Mouse (Mus musculus) ovary, postnatal 36 days (tissue): ENCODE results near the gene Mis12.

Experiments
- DNase-seq: peaks from one replicate; pipeline ENCODE4 v3.0.0; 2022; ENCODE audit warnings: low spot score, mixed read lengths

Mis12 gene

DNA sequence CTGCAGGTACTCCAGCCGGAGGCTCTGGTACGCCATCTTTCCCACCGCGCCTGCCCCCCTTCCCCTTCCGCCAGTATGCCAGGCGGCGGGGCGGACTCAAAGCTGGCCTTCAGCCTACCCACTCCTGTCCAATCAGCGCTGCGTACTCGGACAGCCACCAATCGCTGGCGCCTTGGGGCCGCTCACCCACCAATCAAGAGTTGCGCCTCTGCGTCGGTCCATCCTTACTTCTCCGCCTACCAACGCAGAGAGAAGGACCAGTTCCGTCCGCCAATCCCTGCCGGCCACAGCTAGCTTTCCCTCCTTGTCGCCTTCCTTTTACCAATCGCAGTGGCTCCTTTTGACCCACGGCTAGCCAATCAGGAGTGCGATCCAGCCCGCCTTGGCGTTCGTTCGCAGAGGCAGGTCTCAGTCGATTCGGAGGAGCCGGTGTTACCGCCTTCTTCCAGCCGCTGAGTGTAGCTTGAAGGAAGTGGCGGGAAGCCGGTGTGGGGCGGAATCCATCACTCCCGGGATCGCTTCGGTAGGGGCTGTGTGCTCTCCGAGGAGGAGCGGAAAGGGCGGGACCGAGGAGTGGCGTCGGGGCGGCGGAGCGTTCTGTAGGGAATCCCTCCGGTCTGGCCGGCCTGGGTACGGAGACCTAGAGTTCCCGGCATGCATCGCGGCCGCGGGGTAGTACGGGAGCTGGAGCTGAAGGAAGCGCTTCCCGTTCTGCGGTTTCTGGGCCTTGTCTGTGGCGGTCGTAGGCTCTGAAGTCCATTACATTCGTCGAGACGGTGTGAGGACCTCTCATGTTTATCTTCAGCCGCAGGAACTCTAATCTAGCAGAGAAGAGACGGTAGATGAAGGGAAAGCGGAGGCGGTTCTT, at the start of gene Mis12, which contains the start of gene Derl2:
TSS of gene Mis12 (plus strand) at position 411 of the 868 bp plus-strand sequence.
TSS of gene Derl2 (minus strand) at position 641 of the 868 bp plus-strand sequence.
- peak; percentile 97 for DNase-seq

DNA sequence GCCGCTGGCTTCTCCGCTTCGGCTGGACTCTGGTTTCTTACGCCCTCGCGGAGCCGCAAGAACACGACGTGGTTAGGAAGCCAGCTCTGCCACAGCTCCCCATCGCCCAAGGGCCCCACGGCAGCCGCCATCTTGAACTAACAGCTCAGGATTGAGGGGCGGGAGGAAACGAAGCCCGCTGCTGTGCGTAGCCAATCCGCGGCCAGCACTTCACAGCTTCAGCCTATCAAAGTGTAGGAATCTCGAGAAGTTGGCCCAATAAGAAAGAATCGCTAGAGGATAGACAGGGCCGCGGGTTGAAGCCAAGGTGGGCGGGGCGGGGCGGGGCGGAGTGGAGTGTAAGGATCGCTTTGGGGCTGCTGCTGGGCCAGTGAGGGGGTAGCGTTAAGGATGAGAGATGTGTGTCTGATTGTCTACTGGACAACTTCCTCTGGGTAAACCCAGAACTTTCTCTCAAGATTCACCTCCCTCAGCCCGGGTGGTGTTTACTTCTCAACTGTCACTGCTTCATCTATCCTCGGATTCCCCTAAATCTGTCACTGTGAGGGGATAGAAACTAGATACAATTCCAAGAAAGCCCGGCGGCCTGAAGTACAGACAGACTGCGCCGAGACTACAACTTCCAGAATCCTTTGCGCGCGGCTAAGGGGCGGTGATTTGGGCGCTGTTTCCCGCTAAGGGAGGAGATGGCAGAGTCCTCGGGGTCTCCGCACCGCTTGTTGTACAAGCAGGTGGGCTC, 49.4 kb upstream of the Mis12 start, which contains the start of the genes Nup88 and Rpain:
TSS of gene Nup88 (minus strand) at position 153 of the 739 bp plus-strand sequence.
TSS of gene Rpain (plus strand) at position 393 of the 739 bp plus-strand sequence.
- peak; percentile 88 for DNase-seq

DNA sequence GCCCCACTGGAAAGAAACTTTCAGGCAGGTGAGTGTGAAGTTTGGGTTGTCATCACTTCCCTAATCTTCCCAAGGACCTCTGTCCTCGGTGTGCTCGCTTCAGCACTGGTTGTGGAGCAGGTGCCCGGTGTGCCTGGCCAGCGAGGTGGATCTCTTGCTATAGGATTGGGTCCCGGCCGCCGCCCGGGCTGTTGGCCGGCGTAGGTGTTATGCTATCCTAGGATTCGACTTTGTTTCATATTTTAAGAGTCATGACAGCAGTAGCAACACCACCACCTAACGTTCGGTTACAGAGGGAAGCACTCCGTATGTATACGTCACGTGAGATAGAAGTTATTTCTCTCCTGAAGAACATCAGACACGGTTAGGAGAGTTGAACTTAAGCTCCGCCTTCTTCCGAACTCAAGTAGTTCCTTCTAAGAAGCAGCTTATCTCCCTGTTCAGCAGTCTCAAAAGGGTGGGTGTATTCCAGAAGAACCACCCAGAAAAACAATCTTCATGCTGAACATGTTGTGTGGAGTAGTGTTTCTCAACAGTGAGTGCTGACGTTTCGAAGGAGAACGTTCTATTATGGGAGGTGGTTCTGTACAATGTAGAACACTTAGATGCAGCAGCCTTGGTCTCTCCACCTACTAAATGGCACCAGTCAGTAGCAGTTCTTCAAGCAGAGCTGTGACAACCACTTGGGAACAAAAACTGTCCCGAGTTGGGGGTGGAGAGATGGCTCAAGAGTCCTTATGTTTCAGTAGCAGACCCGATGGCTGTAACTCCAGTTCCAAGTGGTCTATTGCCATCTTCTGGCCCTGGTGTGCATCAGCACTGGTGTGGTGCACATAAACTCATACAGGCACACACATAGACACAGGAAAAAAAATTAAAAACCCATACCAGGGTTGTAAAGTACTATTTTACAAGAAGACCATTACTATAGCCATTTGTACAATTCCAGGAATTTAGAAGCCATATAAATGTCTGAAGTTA, 48.6 kb upstream of the Mis12 start:
- no peak for DNase-seq

DNA sequence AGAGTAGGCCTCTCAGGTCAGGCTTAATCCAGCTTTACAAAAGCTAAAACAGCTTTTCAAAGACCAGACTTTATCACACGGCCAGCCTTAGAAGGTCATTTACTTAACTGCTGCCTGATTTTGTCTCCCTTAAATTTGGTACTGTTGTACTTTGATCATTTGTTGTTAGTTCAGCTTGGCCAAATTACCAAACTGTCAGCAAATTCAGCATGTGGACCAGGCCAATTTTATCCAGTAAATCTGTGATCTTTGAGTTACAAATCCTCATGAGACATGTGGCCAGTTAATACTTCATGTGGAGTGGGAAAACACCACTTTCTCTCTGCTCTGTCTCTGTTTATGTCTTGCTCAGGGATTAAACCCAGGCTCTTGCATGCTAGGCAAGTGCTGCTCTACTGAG, 46.8 kb upstream of the Mis12 start:
- no peak for DNase-seq

DNA sequence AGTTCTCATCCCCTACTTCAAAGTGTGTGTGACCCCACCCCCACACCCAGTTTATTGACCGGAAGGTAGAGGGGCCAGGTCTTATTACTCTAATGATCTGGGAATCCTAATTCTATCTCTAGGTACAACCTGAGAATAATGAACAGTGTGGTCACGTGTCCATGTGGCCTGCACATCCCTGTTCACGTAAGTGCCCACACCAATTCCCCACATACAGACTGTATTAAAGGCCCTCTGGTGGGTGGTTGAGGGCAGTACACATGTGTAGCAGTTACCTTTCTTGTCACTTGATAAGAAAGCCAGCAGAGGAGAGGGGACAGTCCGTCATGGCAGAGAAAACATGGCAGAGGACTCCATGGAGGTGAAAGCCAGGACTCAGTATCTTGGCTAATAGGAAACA, 45.5 kb upstream of the Mis12 start:
- no peak for DNase-seq

DNA sequence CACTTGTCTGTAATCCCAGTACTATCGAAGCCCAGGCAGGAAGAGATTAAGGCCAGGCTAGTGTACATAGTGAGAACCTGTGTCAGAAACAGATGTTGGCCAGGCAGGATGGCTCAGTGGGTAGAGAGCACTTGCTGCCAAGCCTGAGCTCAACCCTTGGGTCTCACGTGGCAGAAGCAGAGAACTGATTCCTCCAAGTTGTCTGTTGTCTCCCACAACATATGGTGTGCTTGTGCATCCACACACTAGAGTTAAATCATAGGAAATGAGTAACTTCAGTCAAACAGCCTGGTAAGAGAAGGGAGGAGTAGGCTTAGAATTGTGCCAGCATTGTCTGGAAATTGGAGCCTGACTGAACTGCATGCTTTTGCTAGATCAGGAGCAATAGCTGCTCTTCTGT, 44.2 kb upstream of the Mis12 start:
- DNase-seq: no peak

DNA sequence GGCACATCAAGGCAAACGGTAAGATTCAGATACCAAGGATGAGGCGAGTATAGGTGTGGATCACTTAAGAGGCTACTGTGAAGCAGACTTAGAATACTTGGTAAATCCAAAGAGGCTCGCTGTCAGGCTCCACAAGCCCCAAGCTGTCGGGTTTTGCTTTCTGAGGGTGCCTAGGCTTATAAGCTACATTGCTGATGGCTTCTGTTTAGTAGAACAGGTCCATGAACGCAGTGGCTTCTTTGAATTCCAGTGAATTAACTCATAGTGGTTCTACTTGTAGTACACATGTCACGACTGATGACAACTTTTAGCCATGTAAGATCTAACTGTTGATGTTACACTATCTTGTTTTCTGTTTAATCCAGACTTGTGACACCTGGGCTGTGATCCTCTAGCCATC, 42.1 kb upstream of the Mis12 start:
- DNase-seq: no peak

DNA sequence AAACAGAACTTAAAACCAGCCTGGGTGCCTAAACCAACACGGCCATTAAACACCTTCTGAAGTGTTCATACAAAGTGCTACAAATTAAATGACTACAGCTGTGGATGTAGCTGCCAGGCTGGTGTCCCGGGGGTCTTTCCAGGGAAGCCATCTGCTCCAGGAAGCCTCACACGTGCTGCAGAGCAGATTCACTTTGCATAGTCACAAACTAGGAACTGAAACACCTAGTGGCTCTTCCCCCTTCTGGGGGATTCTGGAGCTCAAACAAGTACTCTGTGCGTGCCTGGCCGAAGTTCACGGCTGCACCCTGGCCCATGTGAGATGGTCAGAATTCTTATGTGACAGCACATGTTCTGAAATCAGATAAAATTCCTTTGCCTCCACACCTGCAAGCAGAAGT, 39.2 kb upstream of the Mis12 start:
- DNase-seq: no peak

DNA sequence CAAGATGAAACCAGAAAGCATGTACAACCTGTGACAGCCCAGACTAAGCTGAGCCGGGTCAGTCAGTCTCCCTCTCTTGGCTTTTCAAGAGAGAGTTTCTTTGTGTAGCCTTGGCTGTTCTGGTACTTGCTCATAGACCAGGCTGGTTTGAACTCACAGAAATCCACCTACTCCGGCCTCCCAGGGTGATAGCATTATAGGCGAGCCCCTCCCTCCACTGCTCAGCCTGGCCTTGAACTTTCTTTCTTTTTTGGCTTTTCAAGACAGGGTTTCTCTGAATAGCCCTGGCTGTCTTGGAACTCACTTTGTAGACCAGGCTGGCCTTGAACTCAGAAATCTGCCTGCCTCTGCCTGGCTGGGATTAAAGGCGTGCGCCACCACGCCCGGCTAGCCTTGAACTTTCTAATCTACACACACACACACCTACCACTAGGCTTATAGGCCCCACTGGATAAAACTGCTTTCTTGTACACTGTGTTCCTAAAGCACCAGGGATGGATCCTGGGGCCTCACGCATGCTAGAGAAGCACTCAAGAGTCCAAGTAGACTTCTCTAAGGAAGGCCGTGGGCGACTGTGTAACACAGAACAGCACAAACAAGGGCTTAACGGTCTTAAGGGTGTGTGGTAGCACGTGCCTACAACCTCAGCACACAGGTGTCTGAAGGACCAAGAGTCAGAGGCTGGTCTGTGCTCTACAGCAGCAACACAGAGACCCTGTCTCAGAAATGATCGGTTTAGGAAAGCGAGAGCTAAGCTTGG, 38.5 kb upstream of the Mis12 start:
- DNase-seq: no peak

DNA sequence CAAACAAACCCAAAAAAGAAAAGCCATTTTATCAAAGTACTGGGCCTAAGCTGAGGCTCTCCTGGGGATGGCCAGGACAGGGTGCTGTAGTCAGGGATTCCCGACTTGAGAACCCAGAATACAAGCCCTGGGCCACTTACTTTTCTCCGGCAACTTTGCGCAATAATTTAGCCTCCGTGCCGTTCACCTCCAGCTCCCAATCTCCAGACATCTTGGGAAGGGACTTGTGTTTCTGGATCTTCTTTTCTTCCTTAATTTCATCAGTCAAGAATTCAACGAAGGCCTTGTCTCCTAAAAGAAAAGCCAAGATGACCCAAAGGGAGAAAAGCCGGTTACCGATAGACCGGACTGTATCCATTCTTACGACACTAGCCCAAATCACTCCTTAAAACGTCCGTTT, 37.4 kb upstream of the Mis12 start:
- DNase-seq: no peak

DNA sequence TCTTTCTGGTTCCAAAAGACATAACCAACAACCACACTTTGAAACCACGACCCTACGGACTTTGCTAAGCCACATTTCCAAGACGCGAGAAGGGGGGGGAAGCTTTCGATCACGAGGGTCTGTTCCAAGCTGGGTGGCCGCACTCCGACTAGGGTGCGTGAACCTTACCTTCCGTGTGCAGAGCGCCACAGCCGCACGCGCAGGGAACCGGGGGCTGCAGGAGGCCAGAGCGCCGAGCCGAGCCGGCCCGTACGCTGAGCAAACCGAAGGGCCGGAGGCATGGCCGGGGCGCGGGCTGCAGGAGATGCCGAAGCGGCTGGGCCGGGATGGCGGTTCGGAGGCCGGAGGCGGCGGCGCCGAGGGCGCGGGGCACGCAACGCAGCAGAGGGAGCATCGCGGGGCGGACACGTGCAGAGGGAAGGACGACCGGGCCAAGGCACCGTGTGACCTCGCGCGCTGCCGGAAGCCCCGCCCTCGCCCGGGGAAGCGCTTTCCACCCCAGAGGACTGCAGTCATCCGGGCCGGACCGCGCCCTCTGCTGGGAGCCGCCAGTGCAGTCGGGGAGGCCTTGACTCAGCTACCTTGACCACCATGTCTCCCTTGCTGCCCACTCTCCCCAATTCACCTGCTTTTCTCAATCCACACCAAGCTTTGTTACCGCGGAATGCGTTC, 36.7 kb upstream of the Mis12 start, which contains the start of gene C1qbp:
TSS of gene C1qbp (minus strand) at position 470 of the 672 bp plus-strand sequence.
- peak; percentile 95 for DNase-seq

DNA sequence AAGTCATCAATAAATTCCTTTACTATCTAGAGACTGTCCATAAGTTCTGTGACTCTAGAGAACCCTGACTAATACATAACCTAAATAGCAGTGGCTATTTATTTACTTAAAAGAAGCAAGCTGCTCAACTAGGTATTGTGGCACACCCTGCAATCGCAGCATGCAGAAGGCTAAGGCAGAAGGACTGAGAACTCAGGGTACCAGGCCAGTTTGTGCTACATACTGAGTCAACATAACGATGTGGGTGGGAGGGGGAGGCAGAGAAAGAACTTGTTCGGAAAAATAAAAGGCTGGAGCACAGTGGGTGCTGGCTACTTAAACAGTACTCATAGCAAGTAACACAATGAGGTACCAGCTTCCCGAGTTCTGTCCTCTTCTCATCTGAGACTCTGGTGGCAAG, 18.2 kb upstream of the Mis12 start:
- no peak for DNase-seq

DNA sequence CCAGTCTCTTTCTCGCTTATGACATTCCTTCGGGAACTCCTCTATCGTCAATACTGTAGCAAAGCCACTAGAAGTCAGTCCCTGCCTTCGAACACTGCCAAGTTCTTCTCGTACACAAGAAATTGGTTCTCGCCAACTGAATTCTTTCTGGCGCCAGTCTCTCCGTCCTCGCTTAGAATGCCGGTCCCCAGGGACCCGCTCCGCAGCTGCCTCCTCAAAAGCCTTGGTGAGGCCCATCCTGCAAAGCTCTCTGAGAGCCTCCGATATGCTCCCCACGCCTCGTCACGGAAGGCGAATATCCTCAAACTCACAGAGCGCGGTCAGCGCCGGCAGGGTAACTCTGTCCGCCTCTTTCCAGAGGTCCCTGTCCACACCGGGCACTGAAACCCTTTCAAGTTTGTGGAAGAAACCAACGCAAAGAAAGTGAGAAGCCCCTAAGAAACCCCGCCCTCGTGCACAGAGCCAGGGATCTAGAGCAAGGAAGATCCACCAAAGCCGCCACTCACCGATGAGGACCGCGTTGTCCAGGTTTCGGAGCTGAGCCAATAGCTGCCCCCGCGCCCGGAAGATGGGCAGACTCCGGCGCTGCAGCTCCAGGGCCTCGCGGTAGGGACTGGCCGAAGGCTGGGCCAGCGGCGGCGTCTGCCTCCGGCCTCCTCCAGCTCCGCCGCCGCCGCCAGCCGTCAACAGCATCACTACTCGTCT, 15.6 kb upstream of the Mis12 start:
- no peak for DNase-seq

DNA sequence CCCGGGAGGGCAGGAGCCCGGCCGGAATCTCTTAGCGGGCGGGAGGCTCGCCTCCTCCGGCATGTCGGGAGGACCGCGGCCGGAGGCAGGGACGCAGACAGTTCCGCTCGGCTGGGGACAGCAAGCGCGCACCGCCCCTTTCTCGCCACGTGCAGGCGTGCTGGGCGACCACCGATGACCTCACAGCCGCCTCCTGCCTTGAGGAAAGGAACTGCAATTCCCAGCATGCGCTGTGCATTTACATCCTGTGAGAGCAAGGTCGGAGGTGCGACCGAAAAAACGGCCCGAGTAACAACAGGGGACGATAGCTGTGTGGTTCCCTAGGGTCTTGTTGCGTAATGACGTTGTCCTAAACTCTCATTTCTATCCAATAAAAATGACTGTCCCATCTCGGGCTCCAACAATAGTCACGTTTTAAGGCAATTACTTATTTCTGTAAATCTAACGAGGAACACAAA, 15.1 kb upstream of the Mis12 start, which contains the start of gene Dhx33:
TSS of gene Dhx33 (minus strand) at position 122 of the 458 bp plus-strand sequence.
- peak; percentile 96 for DNase-seq

DNA sequence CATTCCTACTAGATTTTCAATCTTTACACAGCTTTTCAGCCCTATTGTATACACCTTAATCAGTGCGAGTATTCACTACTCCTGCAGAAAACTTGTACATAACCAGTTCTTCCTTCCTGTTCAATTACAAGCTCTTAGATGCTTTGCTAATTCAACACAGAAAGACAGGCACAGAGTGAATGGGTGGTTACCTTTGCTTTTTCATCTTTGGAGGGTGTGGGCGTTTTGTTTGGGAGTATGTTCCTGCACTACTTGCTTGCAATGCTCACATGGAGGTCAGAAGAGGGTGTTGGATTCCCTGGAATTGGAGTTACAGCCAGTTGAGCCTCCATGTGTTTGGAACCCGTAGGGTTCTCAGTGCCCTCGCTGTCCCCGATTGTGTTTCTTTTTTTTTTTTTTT, 14.4 kb upstream of the Mis12 start:
- DNase-seq: no peak

DNA sequence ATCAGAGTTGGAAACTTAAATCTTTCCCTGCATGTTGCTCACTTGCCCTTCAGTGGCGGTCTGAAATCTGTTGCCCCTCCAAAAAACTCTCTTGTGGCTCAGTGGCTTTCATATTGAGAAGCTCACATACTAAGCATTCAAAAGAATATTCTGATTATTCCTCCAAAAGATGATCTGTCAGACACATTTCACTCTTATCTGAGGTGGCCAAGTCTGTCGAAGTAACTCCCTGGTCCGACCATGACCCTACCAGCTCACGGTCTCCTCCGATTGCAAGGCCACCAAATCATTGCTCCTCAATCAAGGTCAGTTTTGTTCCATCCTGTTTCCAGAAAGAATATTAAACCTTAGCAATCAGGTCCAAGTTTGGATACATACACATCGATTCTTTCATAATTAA, 12.4 kb upstream of the Mis12 start:
- no peak for DNase-seq

DNA sequence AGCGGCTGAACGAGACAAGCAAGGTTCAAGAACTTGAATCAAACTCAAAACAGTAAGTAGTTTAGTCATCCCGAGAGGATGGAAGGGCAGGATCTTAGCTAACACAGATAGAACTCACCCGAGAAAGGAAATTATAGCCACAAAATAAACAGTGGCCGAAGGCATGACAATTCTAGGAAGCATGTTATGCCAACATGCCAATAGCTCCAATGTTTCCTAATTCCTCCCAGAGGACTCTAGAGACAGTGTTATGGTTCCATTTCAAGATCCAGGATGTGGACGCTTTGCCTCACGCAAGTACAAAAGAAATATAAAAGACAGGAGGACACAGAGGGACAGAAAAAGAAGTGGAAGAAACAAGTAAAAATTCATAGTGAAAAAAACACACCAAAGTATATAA, 11.6 kb upstream of the Mis12 start:
- DNase-seq: no peak

DNA sequence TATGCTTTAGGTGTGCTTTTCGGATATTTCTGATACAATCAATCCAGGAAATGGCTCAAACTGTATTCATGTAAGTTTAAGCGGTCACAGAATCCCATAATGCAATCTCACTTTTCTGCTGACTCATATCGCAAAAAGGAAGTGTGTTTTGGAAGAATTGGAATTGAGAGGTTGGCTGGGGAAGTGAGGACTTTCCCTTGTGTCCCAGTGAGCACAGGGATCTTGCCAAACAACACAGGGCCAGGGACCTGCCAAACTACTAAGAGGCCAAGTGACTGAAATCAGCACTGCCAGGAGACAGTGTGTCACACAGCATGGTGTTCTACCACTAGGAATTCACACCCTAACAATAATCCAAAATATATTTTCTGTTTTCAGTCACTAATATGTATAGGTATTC, 11.1 kb upstream of the Mis12 start:
- no peak for DNase-seq

DNA sequence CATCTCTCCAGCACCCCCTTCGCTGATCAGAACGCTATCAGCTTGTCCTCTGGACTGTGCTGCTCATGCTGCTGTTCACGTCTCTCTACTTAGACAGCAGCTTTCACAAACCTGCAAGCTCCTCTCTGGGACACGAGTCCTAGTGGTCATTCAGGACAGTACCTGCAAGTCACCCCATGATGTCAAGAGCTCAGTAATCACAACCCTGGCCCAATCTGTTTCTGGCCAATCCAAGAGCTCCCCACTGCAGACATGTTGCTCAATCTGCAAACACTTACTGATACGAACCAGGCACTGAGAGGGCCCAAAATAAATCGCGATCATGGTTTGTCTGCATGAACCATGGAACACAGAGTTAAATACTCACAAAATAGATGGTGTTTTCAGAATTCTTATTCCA, 6.7 kb upstream of the Mis12 start:
- DNase-seq: no peak

DNA sequence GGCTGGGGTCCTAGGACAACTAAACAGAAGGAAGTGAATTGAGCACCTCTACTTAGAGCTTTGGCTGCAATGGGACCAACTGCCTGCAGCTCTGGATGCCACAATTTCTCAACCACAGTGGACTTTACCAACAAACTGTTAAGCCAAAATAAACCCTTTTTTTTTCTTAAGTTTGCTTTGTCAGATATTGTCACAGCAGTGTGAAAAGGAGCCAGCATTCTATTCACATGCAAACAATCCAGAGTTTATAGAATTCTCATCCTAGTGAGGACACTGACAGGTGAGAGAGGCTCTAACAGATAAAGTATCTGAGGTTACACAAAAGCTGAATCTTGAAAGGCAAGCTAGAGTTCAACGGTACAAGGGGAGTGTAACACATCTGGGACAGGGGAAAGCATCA, 2.4 kb upstream of the Mis12 start:
- DNase-seq: no peak
